Comparison of ENCODE assay signal across 16 mouse cellular contexts in the genomic region with DNA sequence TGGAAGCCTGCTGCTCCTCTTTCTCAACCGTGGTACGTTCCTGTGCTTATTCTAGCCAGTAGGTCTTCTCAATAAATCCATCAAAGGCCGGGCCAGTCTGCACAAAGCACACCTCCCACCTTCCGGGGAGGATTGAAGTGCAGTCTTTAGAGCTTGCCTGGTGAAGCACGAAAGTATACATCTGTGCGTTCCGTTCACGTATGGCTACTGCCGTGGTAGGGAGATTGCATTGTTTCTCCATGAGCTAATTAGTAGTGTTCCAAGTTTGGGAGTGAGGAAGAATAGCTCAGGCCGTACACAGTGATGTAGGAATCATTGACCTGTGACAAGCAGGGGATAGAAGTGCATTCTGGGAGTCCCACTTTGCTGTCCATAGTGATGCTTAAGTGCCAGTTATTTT.
DNase-seq lines count a peak whose midpoint lies in the region; ATAC-seq and TF ChIP-seq lines count a peak whose summit lies in the region.
"Had no signal": no experiment of that assay in that cellular context is flagged by ENCODE, and none has a peak within 500 bp of the region (broad histone marks: within the 10 kb centered on the region; RNA-seq: fewer than 3 reads in every experiment).

No protein-coding gene starts in this region.

- TF ChIP-seq CTCF in forebrain, postnatal 0 days (IDR thresholded peaks at IDR 0.05; ENCODE audit: low read depth) = no peak

- DNase-seq in kidney, postnatal 25 days = no peak
- DNase-seq in embryo, embryonic 11 days = peak; percentile 35
- DNase-seq in forebrain, postnatal 0 days = peak; percentile 21
- DNase-seq in gastrocnemius, adult 18-20 months (ENCODE audit: low spot score) = no peak
- DNase-seq in heart, postnatal 25 days (ENCODE audit: low spot score) = no peak
- DNase-seq: adrenal gland, postnatal 25 days; cerebellum, adult 8-10 months; kidney, postnatal 14 days; layer of hippocampus, adult 9-11 months; thymus, postnatal 25 days had no signal

- H3K27ac ChIP-seq in kidney, embryonic 16.5 days (ENCODE audit: low read length) = no peak overlapping the region
- no peak overlapping the region for H3K27ac ChIP-seq in embryonic facial prominence, embryonic 12.5 days
- H3K27ac ChIP-seq in forebrain, postnatal 0 days (ENCODE audit: low read depth, low read length) = peak overlapping the region; percentile 66
- H3K27ac ChIP-seq: limb, embryonic 13.5 days; liver, embryonic 14.5 days; stomach, postnatal 0 days had no signal

- intact Hi-C loops in heart, postnatal 25 days (cut with DNase I) = no loop called here

- no peaks in the 10 kb centered on the region for H3K9me3 ChIP-seq in kidney, embryonic 16.5 days (ENCODE audit: low read length)
- H3K9me3 ChIP-seq in embryonic facial prominence, embryonic 12.5 days = no peaks in the 10 kb centered on the region
- H3K9me3 ChIP-seq in forebrain, postnatal 0 days (ENCODE audit: low read length) = no peaks in the 10 kb centered on the region
- H3K9me3 ChIP-seq: limb, embryonic 13.5 days had no signal

- H3K36me3 ChIP-seq in kidney, embryonic 16.5 days (ENCODE audit: insufficient read depth, low read length) = no peaks in the 10 kb centered on the region
- H3K36me3 ChIP-seq in embryonic facial prominence, embryonic 12.5 days = no peaks in the 10 kb centered on the region
- H3K36me3 ChIP-seq in forebrain, postnatal 0 days (ENCODE audit: insufficient read depth) = no peaks in the 10 kb centered on the region
- H3K36me3 ChIP-seq: limb, embryonic 13.5 days had no signal

- no peak overlapping the region for H3K4me2 ChIP-seq in kidney, embryonic 16.5 days (replicated peaks; ENCODE audit: low read depth, low read length)
- no peak overlapping the region for H3K4me2 ChIP-seq in embryonic facial prominence, embryonic 12.5 days (replicated peaks)
- no peak overlapping the region for H3K4me2 ChIP-seq in forebrain, postnatal 0 days (ENCODE audit: low read depth)
- H3K4me2 ChIP-seq: limb, embryonic 13.5 days had no signal

- no peak overlapping the region for H3K4me3 ChIP-seq in kidney, embryonic 16.5 days (ENCODE audit: low read length)
- H3K4me3 ChIP-seq in embryonic facial prominence, embryonic 12.5 days = no peak overlapping the region
- no peak overlapping the region for H3K4me3 ChIP-seq in forebrain, postnatal 0 days (ENCODE audit: low read depth, low read length)
- H3K4me3 ChIP-seq: limb, embryonic 13.5 days had no signal

- WGBS in kidney, embryonic 16.5 days = 12% methylated on average over 10 of the region's 10 CpGs
- 73% methylated on average over 10 of the region's 10 CpGs for WGBS in embryonic facial prominence, embryonic 12.5 days
- WGBS in forebrain, postnatal 0 days = 14% methylated on average over 10 of the region's 10 CpGs

- peak; percentile 59 for ATAC-seq in kidney, embryonic 16.5 days (ENCODE audit: low FRiP score, low TSS enrichment)
- ATAC-seq in embryonic facial prominence, embryonic 12.5 days (ENCODE audit: insufficient number of reproducible peaks, insufficient read depth, low FRiP score, low TSS enrichment) = 0 out of 2 replicates have a peak, but pooled peaks have one; percentile 10
- peak; percentile 16; the same call in 1 of the 2 replicates for ATAC-seq in forebrain, postnatal 0 days
- ATAC-seq: lung, postnatal 0 days had no signal

- H3K4me1 ChIP-seq in kidney, embryonic 16.5 days (ENCODE audit: insufficient read depth, low read length) = 0 out of 2 replicates have a peak, but pooled peaks cover 8% of the 10 kb centered on the region
- no peaks in the 10 kb centered on the region for H3K4me1 ChIP-seq in embryonic facial prominence, embryonic 12.5 days
- peaks cover 11% of the 10 kb centered on the region; the same call in 1 of the 2 replicates for H3K4me1 ChIP-seq in forebrain, postnatal 0 days (ENCODE audit: insufficient read depth)

- no peaks in the 10 kb centered on the region for H3K27me3 ChIP-seq in kidney, embryonic 16.5 days (ENCODE audit: insufficient read depth, low read length)
- H3K27me3 ChIP-seq in embryonic facial prominence, embryonic 12.5 days = no peaks in the 10 kb centered on the region
- H3K27me3 ChIP-seq in forebrain, postnatal 0 days (ENCODE audit: insufficient read depth, low read length) = no peaks in the 10 kb centered on the region
- H3K27me3 ChIP-seq: limb, embryonic 13.5 days had no signal

- H3K9ac ChIP-seq in kidney, embryonic 16.5 days (replicated peaks; ENCODE audit: low read length) = no peak overlapping the region
- no peak overlapping the region for H3K9ac ChIP-seq in embryonic facial prominence, embryonic 12.5 days
- no peak overlapping the region for H3K9ac ChIP-seq in forebrain, postnatal 0 days
- H3K9ac ChIP-seq: limb, embryonic 13.5 days; liver, embryonic 14.5 days had no signal

Comparison
In these comparisons a context has a peak if more than half of its experiments do, and no peak if none do; other contexts are left out.
1. DNase-seq: peak in embryo, embryonic 11 days (single experiment) and forebrain, postnatal 0 days (single experiment); none in kidney, postnatal 25 days (0 of 2), gastrocnemius, adult 18-20 months (single experiment) and heart, postnatal 25 days (single experiment).
2. Peak in every context shown above with its lines, with median percentiles within 50 percentile points of each other: ATAC-seq.